Mouse (Mus musculus) NIH3T3 (cell line): ENCODE data around the gene Ranbp9.

Experiments used
- DNase-seq: peaks from one replicate; pipeline ENCODE4 v3.0.0-alpha.2; 2012; ENCODE audit warnings: low read depth

The Ranbp9 gene

GRCm38 (mm10) chr13:43480957-43481858 is at the start of gene Ranbp9:
Ranbp9 (minus strand) TSS chr13:43481282.
- DNase-seq: peak; percentile 87

- no peak for DNase-seq
These were observed 49.2 kb upstream of the Ranbp9 start for GRCm38 (mm10) chr13:43530129-43530831.

- DNase-seq: no peak
These were observed 45.2 kb upstream of the Ranbp9 start for GRCm38 (mm10) chr13:43526289-43526688.

GRCm38 (mm10) chr13:43525363-43526134 is 44.5 kb upstream of the Ranbp9 start:
- DNase-seq: no peak

GRCm38 (mm10) chr13:43524491-43525362 is 43.6 kb upstream of the Ranbp9 start:
- DNase-seq: peak; percentile 94

GRCm38 (mm10) chr13:43523906-43524480 is 42.9 kb upstream of the Ranbp9 start:
- peak; percentile 64 for DNase-seq

- no peak for DNase-seq
These were observed 40.9 kb upstream of the Ranbp9 start for GRCm38 (mm10) chr13:43521940-43522339.

GRCm38 (mm10) chr13:43519251-43519650 is 38.2 kb upstream of the Ranbp9 start:
- peak; percentile 80 for DNase-seq

- no peak for DNase-seq
These were observed 36.3 kb upstream of the Ranbp9 start for GRCm38 (mm10) chr13:43517371-43517770.

GRCm38 (mm10) chr13:43516931-43517330 is 35.8 kb upstream of the Ranbp9 start:
- DNase-seq: no peak

GRCm38 (mm10) chr13:43516119-43516518 is 35.0 kb upstream of the Ranbp9 start:
- DNase-seq: no peak

- DNase-seq: no peak
These were observed 33.9 kb upstream of the Ranbp9 start for GRCm38 (mm10) chr13:43514950-43515358.

GRCm38 (mm10) chr13:43512736-43513135 is 31.7 kb upstream of the Ranbp9 start:
- no peak for DNase-seq

GRCm38 (mm10) chr13:43505798-43506197 is 24.7 kb upstream of the Ranbp9 start:
- no peak for DNase-seq

GRCm38 (mm10) chr13:43503395-43503850 is 22.3 kb upstream of the Ranbp9 start:
- DNase-seq: no peak

- no peak for DNase-seq
These were observed 20.5 kb upstream of the Ranbp9 start for GRCm38 (mm10) chr13:43501601-43502000.

GRCm38 (mm10) chr13:43500483-43500850 is 19.4 kb upstream of the Ranbp9 start:
- DNase-seq: no peak

GRCm38 (mm10) chr13:43499731-43500482 is 18.8 kb upstream of the Ranbp9 start:
- no peak for DNase-seq

GRCm38 (mm10) chr13:43498849-43499248 is 17.8 kb upstream of the Ranbp9 start:
- DNase-seq: no peak

GRCm38 (mm10) chr13:43497769-43498168 is 16.7 kb upstream of the Ranbp9 start:
- no peak for DNase-seq
